Mouse (Mus musculus) adrenal gland, postnatal 4 days (tissue): Measurements from ENCODE around the gene 4930430F08Rik. TPM values are rescaled to one million over a fixed set of nuclear protein-coding genes. Genes with fewer than 3 reads are reported as not detected.
"Not testable (repeated sequence)": the region's sequence is repeated elsewhere in the genome, so short reads cannot be mapped to it uniquely, and the experiment has no call there.

Source experiments
- DNase-seq, 2 experiments: peaks; one replicate each; pipeline ENCODE4 v3.0.0; 2021 to 2022; ENCODE audit warnings: low spot score in 2 of 2, mixed read lengths in 2 of 2
- long read RNA-seq, 2 experiments: library from polyadenylated mRNA; stranded (forward); transcript quantifications; one replicate each; pipeline ENCODE4 v2.0.0; 2021
- total RNA-seq, 2 experiments: library from RNA; stranded (reverse); gene quantifications; 2 replicates each; pipeline ENCODE4 v1.2.3; 2021

Gene 4930430F08Rik
- 10 to 100 TPM in 1 of 2 experiments, 1 to 10 TPM in 1; 10.0 to 12.4 TPM for total RNA-seq
- long read RNA-seq, experiment 1, transcript 4930430F08Rik-201 (7 exons, 2,564 nt): major isoform, 7 of 12 reads
- long read RNA-seq, experiment 1, partial matches to known transcripts: 2 of 12 reads
- long read RNA-seq, experiment 1, other reads (novel, unspliced or antisense): 3 of 12 reads
- long read RNA-seq, experiment 2, transcript 4930430F08Rik-201 (7 exons, 2,564 nt): major isoform, 14 of 20 reads
- long read RNA-seq, experiment 2, partial matches to known transcripts: 1 of 20 reads
- long read RNA-seq, experiment 2, other reads (novel, unspliced or antisense): 5 of 20 reads

DNA sequence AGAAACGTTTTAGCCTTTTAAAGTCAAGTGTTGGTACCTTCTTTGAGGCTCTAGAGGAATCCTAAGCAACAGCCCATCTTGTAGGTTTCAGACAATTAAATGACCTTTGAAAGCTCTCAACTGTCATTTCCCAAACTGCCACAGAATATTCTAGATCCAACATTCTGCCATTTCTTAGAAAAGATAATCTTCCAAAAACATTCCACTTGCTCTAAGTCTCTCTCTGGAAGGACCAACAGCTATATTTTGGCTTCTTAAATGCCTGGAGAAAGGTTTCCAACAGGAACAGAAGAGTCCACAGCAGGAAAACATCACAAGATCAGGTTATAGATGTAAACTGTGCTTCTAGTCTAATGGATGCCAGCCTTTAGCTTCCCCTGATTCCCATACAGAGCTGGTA lies at the start of gene 4930430F08Rik, which contains the start of gene 1700017N19Rik:
Gene 4930430F08Rik (minus strand): TSS at position 101 of the 400 bp plus-strand sequence.
Gene 1700017N19Rik (plus strand): TSS at position 162 of the 400 bp plus-strand sequence.
- no peak for DNase-seq

DNA sequence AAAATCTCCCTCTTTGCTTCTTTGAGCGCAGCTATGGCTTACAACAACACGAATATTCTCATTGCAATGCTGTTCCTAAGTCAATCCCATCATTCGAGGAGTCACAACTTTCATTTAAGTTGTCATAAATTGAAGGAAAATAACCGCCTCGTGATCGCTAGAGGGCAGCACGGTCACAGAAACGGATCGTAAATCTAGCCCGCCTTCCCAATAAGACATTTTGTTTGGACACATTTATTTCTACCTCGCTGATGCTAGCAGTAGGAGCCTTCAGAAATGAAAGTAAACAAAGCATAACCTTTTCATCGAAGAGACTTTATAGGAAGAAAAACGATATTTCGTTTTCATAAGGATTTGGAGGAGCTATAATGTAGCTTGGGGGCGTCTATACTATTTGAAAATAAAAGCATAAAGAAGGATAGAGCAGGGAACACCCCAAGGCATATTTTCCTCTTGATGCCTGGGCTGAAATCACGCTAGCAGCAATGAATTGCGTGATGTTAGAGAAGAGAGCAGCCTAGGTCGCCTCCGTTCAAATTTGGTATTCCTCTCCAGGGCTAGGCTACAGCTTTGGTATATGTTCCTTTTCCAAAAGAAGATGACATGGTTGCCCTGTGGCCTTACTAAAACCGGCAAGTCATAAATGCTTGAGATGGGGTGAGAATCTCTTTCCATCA lies 39.7 kb upstream of the 4930430F08Rik start:
- no peak for DNase-seq

DNA sequence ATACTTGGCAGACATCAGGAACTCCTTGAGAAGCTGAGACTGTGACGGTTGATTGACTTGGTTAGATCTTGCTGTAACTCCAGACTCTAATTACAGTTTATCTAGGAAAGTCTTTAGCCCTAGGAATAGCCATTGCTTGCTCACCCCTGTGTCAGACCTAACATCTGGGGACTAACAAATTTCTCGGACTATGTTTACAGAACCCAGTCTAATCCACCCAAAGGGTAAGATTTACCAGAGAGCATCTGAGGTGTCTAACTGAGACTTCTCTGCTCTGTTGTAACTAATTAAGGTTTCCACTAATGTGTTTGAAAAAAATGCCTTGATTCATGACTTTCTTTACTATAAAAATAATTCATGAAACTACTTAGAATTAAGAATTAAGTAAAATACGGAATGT lies 32.3 kb upstream of the 4930430F08Rik start:
- DNase-seq: no peak

DNA sequence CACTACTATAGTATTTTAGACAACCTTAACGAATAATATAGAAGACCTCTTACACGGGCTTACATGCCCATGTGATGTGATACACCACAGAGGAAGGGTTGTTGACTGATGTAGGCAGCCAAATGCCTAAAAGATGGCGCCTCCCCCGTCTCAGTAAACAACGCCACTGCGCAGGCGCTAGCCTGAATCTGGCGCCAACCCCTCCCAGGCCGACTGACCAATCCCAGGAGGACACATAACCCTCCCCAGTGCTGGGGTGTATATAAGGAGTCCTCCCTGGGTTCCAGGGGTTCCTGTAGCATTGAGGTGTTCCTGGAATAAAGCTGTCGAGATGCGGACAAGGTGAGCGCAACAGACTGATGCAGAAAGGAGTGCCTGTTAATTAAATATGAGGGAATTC lies 29.8 kb upstream of the 4930430F08Rik start:
- no peak for DNase-seq

DNA sequence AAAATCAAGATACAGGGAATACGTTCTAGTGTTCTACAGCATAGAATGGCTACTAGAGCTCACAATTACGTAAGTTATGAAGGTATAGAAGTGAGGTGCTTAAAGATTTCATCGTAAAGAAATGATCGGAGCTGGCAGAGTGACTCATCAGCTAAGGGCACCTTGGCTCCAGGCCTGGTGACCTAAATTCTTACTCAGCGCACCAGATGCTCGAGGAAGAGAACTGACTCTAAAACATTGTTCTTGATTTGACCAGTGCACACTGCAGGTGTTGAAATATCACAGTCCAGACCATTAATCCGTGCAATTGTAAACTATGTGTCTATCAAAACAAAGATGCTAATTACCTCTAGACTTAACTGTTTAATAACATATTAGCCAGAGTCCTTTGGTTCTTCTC lies 29.3 kb upstream of the 4930430F08Rik start:
- DNase-seq: no peak

DNA sequence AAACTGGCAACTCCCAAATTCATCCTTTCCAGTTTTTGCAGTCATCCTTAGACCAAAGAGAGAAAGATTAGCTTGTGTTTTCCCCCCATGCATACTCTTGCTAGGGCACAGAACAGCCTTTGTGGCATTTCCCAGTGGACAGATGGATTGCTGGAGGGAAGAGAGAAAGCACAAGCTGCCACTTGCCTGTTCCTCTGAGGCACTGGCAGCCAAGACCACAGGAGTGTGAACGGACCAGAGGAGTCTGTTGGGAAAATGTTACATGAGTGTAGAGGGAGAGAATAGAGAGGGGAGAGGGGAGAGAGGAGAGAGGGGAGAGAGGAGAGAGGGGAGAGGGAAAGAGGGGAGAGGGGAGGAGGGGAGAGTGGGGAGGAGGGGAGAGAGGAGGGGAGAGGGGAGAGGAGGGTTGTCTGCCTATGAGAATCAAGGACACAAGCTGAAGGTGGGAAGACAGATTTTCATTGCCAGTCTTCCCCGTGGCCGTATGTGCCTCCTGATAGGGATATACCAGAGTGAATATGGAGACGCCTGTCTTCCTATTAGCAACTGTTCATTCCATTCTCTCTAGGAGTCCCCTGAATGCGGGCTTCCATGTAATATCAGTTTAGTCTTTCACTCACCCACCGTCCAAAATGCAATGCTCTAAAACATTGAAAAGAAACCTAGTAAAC lies 27.1 kb upstream of the 4930430F08Rik start:
- DNase-seq: no peak

DNA sequence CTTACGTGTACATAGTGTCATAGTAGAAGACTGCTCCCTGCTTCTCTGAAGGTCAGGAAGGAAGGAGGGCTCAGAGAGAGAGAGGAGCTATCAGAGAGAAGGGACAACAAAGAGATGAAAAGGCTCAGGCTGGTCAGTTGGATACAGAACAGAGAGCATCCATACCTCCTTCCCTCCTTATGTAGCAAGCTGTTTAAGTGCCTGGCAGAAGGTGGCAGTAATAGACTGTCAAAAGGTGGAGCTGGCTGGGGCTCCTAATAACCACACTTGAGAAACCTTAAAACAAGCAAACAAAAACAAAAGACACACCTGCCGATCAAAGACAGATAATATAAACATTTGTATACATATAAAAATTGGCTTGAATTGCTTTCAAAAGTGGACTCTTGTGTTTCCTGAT lies 14.0 kb upstream of the 4930430F08Rik start:
- DNase-seq: no peak

DNA sequence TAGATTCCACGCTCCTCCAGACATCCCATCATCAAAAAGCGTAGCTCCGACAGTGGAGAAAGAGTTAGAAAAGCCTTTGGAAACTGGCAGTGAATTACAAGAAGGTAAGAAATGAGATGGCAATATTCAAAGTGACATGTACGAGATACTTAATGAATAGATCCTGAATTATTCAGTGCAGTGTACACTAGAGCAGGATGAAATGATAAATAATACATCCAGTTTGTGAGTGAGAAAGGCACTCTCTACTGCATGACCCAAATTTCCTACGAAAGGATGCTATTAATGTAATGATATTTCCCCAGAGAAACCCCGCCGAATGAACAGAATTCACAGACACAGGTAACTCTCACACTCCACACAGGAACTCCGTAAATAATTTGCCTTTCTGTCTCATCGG lies 13.3 kb upstream of the 4930430F08Rik start:
- DNase-seq: no peak

DNA sequence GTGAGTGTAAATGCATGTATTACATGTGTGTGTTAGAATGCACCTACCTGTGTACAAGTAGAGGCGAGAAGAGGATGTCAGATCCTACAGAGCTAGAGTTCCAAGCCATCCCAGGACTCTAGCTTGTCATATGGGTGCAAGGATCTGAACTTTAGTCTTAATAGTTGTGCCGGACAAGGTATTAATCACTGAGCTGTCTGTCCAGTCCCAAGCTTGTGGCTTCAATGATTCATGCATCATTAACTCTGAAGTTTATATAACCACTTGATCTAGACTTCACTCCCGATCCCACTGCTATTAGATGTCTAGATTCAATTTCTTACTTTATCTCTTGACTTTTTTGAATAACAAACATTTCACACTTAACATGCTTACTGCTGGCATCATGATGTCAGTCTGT lies 8.1 kb upstream of the 4930430F08Rik start:
- no peak for DNase-seq

DNA sequence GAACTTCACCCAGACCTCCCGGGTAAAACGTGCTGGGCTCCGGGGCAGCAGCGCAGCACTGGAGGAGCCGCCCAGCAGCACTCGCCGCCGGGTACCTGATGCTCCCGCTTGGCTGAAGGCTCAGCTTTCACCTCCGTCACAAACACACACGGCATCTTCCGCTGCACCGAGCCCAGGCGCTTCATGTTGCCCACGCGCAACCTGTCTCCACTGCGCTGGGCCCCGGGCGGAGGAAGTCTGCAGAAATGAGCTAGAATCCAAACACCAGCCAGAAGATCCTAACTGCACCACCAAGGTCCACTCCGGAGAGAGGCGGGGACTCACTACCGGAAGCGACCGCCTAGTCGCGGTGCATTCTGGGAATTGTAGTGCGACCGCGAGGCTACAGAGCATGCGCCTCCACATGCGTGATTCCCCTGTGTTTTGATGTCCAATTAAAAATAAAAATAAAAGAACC lies 1.3 kb downstream of the 4930430F08Rik start:
- peak; percentile 57 to 70 for DNase-seq

DNA sequence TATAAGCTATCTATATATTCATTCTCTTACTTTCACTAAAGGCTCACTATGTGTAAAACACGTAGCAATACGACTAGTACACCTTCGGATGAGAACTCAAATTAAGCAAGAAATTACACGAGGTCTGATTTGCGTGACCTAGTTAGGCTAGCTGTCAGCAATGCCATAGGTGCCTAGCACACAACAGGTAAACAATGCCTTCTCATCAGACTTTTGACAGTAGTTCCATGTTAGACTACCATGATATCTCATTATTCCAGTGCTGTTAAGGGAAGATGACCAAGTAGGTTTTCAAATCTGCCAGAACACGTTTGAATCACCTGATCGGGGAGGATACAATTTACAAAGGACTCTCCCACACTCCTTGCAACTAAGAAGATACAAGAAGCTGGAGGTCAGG lies 1.7 kb downstream of the 4930430F08Rik start:
- DNase-seq: no peak

DNA sequence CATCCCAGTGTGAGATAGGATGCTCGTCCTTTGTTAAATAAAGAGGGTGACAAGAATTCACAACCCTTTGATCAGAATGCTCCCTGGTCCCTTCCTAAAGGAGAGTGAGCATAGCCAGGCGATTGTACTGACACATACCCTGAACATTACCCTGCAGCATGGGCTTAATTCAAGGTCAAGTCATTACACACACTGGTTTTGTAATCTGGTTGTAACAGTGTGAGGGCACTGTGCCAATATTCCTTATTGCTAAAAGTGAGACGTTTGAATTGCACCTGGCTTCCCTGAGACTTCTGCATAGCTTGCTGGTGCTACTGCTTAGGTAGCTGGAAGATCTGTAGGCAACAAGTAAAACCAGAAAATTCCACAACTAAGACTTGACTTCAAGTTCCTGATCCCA lies 6.0 kb downstream of the 4930430F08Rik start:
- DNase-seq: no peak

DNA sequence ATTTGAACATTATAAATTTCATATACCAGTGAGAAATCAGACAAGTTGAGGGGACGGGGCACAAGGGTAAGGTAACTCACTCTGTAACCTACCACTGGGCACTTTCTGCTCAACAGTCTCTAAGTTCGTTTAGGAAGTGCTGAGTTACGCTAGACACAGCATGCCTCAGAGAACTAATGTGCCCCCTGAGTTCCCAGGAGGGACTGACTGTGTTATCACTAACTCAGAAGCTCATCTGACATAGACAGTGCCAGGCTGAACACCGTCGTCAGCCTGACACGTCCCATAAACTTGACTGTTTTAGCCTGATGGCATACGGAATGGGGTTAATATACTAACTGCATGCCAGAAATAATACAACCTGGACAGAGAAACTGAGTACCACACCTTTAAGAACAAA lies 14.9 kb downstream of the 4930430F08Rik start:
- DNase-seq: no peak

DNA sequence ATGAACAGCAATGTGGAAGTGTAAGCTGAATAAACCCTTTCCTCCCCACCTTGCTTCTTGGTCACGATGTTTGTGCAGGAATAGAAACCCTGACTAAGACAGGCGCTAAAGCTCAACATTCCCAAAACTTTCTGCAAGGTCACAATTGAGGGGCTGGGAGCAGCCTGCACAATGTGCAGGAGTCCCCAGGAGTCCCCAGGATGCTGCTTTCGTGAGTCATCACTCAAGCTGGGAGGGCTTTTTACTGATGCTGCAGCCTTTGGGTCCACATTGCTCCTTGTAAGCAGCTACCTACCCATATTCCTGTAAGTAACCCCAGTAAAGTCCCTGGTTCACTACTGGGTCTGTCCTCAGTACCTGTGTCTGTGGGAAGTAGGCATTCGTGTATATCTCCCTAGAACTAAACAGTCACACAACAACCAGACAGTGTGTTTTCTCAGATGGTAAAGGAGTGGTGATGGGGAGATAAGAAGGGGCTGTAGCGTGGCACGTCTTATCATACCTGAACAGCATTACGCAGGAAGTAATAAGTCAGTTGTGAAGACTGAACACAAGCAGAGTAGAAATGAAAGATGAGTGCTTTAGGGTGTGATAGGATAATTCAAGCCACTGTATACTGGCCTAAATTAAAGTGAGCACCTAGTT lies 15.6 kb downstream of the 4930430F08Rik start:
- no peak for DNase-seq

DNA sequence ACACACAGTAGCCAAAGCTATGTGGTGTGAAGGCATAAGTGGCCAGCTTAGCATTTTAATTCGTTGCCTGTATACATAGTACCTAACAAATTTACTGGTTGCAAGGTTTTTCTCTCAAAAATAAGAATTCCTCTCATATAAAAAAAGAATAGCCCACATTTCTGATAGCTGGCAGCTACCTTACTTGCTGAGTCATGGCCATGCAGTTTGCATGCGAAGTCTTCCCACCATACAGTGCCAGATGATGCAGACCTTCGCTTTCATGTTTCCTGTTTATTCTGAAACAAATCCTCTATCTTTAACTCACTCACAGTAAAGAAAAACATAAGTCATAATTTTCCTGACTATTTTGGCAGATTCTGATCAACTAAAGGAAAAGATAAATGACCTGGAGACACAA lies 18.5 kb downstream of the 4930430F08Rik start:
- DNase-seq: no peak

DNA sequence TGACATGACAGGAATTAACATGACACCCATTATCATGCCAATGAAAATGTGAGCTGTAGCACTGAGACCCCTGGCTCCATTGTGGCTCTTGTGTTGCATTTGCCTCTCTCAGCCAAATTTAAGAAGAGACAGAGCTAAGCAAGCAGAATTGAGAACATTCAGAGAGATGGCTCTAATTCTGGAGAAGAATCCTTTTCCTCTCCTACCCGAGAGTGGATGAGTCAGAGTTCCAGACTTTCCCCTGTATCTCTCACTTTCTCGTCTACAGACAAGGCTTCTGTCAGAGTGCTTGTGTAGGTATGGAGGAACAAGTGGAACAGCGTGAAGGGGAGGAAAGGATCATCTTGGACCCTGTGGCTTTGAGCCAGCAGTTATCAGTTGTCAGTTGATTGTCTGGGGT lies 26.1 kb downstream of the 4930430F08Rik start:
- DNase-seq: no peak

DNA sequence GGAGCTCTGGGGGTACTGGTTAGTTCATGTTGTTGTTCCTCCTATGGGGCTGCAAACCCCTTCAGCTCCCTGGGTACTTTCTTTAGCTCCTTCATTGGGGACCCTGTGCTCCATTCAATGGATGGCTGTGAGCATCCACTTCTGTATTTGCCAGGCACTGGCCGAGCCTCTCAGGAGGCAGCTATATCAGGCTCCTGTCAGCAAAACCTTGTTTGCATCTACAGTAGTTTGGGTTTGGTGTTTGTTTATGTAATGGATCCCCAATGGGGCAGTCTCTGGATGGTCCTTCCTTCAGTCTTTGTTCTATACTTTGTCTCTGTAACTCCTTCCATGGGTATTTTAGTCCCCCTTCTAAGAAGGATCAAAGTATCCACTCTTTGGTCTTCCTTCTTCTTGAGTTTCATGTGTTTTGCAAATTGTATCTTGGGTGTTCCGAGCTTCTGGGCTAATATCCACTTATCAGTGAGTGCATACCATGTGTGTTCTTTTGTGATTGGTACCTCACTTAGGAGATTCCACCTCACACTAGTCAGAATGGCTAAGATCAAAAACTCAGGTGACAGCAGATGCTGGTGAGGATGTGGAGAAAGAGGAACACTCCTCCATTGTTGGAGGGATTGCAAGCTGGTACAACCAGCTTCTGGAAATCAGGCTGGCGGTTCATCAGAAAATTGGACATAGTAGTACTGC lies 29.9 kb downstream of the 4930430F08Rik start:
- not testable (repeated sequence) for DNase-seq

DNA sequence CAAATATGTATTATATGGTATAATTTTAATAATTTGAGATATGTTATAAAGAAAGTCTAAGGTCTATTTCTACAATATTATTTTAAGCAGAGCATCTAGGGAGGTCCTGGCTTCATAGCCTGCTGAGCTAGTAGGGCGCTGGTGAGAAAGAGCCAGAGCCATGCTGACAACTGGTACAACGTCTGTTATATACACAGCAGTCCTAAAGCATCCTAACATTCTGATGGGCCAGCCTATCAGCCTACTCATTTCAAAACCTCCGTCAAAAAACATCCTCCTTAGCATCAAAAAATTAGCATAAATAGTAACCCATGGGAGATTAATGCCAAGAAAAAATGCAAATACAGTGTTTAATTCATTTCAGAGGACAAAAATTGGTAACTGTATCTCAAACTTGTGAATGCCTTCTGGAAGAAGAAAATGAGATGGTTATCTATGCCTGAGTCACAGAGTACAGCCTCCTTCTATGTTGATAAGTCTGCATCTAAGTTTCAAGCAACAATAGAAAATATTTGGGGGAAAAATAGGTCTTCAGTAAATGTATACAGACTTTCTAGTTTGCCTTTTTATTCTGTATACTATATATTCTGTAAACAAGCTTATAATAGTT lies 33.6 kb downstream of the 4930430F08Rik start:
- no peak for DNase-seq

DNA sequence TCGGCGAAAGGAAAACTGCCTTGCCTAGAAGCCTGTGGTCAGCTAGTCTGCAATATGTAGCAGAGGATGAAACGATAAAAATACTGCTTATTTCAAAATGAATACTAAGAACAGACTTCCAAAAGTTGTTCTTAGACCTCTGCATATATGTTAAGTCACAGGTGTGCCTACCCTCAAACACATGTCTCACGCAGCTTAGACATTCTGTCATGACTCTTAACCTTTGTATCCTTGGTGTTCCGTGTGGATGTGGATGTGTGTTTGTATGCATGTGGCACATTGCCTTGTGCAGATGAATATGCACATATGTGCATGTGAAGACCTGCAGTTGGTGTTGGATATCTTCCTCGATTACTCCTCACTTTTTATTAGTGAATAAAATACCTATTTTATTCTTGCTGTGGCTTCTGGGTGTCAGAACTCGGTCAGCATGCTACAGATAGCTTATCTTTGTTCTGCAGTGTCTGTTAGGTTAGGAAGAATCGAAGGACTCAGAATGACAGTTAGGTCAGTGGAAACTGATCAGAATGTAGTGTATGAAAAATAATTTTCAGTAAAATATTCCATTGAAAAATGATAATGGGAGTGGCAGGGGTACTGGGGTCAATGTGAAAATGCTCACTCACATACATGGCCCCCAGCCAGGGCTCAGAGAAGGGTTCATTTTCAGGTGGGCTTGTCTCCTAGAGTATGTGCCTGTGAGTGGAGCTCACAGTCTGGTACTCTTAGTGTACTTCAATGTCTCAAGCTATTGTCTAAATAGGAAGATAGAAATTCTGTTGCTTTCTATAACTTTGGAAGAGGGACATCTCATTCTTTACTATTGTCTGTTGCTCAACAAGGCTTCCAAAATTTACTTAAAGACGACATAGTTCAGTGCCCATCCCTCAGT lies 65.5 kb downstream of the 4930430F08Rik start:
- DNase-seq: no peak
